Mouse (Mus musculus) central nervous system, embryonic 18 days (tissue): ENCODE measurements around the gene Ufl1. TPM values are rescaled to one million over a fixed set of nuclear protein-coding genes. Genes with fewer than 3 reads are reported as not detected.

Experiments used
- polyA plus RNA-seq: library from polyadenylated mRNA; depleted of rRNA; stranded (reverse); fragments of >200 nt; gene quantifications from 2 replicates; pipeline ENCODE4 v1.2.3, GENCODE M21; 2012; rRNA removed

Gene Ufl1
- polyA plus RNA-seq: 8.3 and 9.8 TPM in 2 replicates

GRCm38 (mm10) chr4:25281671-25282038, at the start of gene Ufl1:
Gene Ufl1, minus strand, starts transcription at chr4:25281821.

DNA sequence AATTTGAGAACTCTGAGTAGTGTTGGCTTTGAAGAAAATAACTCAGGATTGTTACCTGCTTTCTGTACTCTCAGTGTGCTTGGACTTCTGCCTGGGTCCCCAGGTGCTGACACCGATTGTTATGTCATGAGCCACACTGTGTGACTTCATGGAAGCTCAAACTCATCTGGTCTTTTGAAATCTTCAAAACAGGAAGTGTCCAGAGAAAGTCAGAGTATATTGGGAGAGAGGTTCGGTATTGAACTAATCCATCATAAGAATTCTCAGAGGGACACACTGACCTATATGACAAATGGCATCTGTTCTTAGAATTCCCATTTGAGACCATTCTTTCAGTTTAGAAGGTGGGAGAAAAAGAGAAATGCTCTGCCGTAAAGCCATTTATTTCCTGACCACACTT, 38.8 kb downstream of the Ufl1 start, which contains the start of gene Fhl5:
Gene Fhl5, minus strand, starts transcription at position 101 of the 400 bp plus-strand sequence.

Other genes with a start within 250 kb of the Ufl1 start
- gene Fhl5, start 38.9 kb downstream of the Ufl1 start, polyA plus RNA-seq: 0.18 and 0.19 TPM in 2 replicates